Mouse (Mus musculus) splenic B cell, adult 2 months (primary cell): Measurements from ENCODE around the gene Tbc1d32.
A peak's percentile ranks its signal among the peaks of the same experiment; 100 is the strongest.

ENCODE experiments used
- DNase-seq: peaks from one replicate; pipeline ENCODE4 v3.0.0-alpha.2; 2011; ENCODE audit warnings: low read depth, low spot score
- H3K27me3 ChIP-seq: 2 replicates; pipeline ENCODE4 v1.6.1; 2012; ENCODE audit warnings: mild to moderate bottlenecking, low read length, moderate library complexity, mixed read lengths; ENCODE audit not compliant: control insufficient read depth, poor library complexity, insufficient read depth, severe bottlenecking
- H3K36me3 ChIP-seq: 2 replicates; pipeline ENCODE4 v1.6.1; 2012; ENCODE audit warnings: mild to moderate bottlenecking, low read length, moderate library complexity, mixed read lengths; ENCODE audit not compliant: control insufficient read depth, poor library complexity, insufficient read depth, severe bottlenecking

The Tbc1d32 gene

DNA sequence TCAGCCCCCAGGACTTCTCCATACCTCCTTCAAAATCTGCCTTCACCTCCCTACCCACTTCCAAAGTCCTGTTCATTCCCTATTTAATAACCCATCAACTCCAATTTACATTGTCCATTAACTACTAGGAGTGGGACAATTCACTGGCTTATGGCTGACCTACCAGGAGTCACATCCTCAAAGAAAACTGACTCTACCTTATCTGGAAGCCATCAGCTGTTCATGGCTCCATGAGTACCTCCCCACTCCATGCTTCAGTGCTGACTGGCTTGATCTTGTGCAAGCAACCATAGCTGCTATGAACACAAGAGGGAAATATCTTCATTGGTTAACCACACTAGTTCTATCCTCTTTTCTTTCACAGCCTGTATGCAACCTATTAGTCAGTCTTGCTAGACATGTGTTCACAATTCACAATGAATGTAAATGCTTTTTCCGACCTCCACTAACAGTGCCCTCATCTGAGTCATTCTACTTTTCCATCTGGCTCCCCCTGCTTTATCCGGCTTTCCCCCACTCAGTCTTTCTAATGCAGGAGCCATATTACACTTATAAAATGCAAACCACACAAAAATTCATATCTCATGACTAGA, 167.2 kb downstream of the Tbc1d32 start:
- no peaks in the 10 kb centered on the region for H3K27me3 ChIP-seq
- no peaks in the 10 kb centered on the region for H3K36me3 ChIP-seq
- no peak for DNase-seq

DNA sequence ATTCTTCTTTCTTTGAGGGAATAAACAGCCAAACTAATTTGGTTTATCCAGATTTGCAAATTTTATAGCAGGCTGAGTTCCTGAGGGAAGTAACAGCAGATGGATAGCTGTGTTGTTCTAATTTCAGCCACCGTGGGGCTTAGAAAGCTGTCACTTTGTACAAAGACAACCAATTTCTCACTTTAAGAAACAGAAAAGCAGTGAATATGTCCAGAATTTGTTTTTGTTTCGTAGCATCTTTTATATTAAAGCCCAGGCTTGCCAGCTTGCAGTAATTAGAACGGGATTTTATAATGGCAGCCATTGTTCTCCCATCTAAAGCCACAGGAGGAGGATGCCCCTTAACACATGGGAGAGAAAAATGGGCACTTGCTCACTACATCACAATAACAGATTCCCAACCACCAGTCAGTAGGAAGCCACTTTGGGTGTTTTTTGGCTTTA, 169.5 kb downstream of the Tbc1d32 start:
- DNase-seq, result no peak
- Histone ChIP-seq H3K36me3 (no peaks in the 10 kb centered on the region), H3K27me3 (no peaks in the 10 kb centered on the region)

DNA sequence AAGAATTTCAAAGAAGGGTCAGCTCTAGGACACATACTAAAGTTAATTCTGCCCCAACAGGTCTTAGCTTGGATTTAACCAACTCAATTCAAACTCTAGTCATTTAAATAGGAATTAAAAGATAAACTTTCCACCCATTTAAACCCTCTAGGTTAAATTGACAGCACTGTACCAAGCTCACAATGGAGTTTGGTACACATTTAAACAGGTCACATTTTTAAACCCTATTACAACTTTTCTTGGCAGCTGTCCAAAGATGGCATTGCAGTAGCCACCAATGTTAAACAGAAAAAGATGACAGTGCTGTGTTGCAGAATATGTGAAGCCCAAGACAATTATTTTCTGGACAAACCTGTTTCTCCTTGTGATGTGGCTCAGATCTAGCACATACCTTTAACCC, 203.1 kb downstream of the Tbc1d32 start:
- Histone ChIP-seq H3K27me3 (no peaks in the 10 kb centered on the region), H3K36me3 (no peaks in the 10 kb centered on the region)
- DNase-seq, result no peak

DNA sequence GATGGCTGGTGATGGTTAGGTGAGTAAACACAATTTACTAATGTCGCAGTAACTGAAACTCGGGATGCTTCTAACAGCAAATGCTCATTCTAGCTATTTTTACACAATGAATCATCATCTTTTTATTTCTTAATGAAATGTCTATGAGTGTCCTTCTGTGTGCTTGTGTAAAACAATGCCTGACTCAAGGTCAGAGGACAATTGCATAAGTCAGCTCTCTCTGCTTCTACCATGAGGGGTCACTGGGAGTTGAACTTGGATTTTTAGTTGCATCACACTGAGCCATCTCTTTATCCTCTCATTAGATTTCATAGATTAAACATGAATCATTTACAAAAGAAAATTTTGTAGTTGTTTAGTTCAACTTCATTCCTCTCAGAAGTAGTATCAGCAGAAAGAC, 203.9 kb downstream of the Tbc1d32 start:
- Histone ChIP-seq H3K27me3 (no peaks in the 10 kb centered on the region), H3K36me3 (no peaks in the 10 kb centered on the region)
- DNase-seq, result no peak

DNA sequence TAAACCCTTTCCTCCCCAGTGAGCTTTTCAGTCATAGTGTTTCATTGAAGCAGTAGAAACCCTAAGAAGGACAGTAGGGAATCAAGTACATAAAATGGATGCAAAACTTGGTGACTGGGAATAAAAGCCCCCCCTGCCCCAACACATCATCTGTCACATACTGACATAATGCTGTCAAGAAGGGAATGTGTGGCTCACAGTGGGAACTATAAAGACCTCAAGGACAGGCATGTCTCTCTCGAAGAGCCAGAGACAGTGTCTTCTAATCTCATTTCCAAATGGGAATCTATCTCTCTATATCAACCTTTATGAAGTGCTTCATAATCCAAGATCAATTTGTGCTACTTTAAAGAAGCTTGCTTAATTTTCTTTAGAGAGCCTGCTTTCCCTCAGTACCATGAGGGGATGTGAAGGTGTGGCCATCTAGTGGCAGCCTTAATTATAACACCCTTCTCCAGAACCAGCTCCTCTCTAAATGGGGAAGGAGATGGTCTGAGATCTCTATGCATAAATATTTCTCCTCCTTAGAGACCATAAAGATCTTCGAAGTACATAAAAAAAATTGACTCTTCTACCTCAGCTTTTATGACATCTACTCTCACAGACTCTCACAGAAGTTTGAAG, 248.5 kb downstream of the Tbc1d32 start:
- H3K27me3 ChIP-seq, result no peaks in the 10 kb centered on the region; the same call in 1 of the 2 replicates
- peak; percentile 55 for DNase-seq
- no peaks in the 10 kb centered on the region for H3K36me3 ChIP-seq

DNA sequence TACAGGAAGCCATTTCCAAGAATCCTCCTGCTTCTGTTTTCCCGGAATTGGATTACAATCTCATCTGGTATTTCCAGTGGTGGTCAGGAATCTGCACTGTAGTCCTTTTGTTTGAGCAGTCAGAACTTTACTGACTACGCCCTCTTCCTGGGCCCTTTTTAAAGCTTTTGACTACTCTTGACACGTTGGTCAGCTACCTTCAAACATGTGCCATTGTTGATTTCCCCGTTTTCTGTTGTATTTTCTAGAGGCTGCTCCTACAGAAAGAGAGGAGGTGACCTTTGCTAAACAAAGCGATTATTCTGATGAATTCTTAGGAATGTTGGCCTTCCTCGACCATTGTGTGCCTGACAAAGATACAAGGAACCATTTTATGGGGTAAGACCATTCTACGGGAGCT, 250.5 kb downstream of the Tbc1d32 start:
- no peaks in the 10 kb centered on the region for H3K27me3 ChIP-seq
- DNase-seq, result no peak
- H3K36me3 ChIP-seq, result no peaks in the 10 kb centered on the region
